Mouse (Mus musculus) natural killer cell, adult 2 months (primary cell): ENCODE results near the gene Nck1.
A peak's percentile ranks its signal among the peaks of the same experiment; 100 is the strongest.

Source experiments
- DNase-seq, 2 experiments: peaks; one replicate each; pipeline ENCODE4 v3.0.0; 2022; ENCODE audit warnings: low spot score in 2 of 2

Gene Nck1

GRCm38 (mm10) chr9:100545715-100546593 is at the start of gene Nck1:
Gene Nck1, minus strand, starts transcription at chr9:100546134.
- peak; percentile 97 to 98 for DNase-seq

GRCm38 (mm10) chr9:100590462-100590861 is 44.5 kb upstream of the Nck1 start:
- no peak for DNase-seq

DNA sequence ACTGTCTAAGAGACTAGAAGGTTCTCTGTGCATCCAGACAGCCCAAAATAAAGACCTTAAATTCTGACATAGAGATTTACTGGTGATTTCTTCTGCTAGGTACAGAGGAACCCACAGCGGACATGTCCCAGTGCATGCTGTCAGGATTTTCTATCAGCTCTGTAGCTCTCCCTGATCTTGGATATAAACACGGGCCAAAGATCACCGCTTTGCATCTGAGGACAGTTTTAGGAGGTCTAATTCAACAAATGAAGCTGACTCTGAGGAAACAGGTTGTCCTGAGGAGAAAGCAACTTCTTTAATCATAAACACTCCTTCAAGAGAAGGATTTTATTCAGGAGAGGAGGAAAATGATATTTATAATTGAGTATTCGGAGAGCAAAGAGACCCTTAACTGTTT is 38.1 kb upstream of the Nck1 start:
- DNase-seq: no peak

- DNase-seq: no peak
Observed at GRCm38 (mm10) chr9:100582883-100583575, 37.1 kb upstream of the Nck1 start.

- no peak for DNase-seq
Observed at GRCm38 (mm10) chr9:100581543-100582492, 35.9 kb upstream of the Nck1 start.

DNA sequence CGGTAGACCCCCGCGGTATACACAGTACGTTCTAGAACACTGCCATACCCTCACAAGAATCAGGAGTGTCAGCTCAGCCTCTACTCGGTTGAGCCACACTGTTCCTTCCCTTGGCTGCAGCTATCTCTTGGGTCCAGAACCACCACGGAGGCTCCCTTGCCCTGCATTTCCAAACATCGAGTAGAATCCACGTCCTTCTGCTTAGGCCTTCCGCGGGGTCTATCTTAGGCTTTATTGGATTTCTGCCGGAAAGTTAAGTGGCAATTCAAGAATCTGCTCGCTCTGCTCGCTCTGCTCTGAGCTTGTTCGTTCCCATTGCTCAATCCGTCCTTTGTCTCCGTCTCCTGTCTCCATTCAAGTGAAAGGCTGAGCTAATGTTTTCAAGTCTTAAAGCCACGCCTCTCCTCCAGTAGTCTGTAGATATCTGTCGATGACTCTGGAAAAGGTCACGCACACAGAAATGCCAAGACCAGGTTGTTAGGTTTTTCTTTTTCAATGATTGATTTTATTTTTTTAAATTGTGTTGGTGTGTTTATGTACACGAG is 34.3 kb upstream of the Nck1 start:
- DNase-seq: no peak

DNA sequence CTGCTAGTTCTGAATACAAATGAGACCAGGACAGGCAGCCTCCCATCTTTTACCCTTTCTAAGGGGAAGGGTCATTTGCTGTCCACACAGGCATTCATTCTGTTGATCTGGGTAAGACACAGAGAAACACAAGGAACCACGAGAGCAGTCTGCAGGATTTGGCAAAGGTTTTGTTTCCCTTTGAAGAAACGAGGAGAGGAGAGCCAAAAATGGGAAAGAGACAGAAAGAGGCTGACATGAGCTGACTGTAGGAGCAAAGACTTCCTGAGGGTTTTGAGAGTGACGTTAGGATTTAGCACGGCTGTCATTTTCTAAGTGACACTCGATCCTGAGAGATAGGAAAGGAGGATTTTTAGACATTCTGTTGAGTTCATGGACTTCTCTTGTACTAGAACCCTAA is 28.0 kb upstream of the Nck1 start:
- no peak for DNase-seq

DNA sequence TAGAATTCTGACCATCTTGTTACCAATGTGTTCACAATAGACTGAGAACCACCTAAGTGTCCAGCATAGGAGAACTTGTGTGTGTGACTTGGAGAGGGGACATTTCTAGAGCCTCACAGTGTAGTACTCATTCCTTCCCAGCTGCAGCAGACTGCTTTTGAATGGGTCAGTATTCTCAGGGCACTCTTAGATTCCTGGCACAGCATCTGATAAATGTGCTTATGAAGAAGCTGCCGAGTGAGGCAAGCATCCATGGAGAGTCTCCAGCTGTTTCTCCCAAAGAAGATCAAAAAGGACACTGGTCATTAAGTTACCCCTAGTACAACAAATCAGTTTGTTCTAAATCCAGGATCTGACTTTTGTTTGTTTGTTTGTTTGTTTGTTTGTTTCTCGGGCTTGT is 27.4 kb upstream of the Nck1 start:
- no peak for DNase-seq

DNA sequence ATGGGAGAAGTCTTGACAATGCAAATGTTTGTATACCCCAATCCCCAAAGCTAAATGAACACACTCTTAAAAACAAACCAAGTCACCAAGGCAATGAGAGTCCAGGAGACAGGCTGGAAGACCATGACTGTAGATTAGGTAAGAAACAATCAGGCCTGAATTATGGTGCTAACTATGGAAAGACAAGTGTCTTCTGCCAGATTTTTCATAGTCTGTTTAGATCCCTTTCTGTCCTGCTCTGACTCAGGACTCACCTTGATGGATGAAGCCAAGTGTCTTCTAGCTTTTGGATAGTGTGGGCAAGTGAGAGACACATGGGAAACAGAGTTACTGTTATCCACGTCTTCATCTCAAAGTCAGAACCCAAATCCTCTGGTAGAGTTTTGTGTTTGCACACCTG is 25.6 kb upstream of the Nck1 start:
- no peak for DNase-seq

DNA sequence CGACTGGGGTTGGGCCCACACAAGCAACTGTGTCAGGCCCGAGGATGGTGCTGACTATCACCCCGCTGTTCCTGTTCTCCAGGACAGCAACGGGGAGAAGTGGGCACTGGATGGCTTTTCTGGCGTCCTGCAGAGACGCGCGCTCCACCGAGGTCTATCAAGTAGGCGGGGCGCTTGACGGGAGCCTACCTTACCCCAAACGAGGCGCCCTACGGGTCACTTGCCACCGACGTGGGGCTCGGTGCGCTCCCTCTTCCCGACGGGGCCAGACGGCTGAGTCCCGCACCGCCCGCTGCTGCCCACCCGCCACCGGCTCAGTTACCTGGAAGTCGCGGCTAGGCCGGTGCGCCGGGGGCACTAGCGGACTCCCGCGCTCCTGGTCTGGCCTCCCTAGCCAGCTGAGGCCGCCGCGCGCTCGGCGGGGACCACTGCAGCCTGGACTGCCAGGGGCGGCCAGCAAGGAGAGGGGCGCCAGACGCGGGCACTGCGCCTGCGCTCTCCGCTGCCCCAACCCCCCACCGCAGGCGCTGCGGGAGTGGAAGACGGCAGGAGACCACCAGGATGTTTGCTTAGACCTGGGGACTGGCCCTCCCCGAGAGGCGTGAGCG is 24.8 kb upstream of the Nck1 start, which contains the start of gene Slc35g2:
TSS of gene Slc35g2 (minus strand) at position 465 of the 608 bp plus-strand sequence.
- DNase-seq: peak in 1 of 2 experiments; percentile 1

- no peak for DNase-seq
Observed at GRCm38 (mm10) chr9:100569798-100570625, 24.1 kb upstream of the Nck1 start.

GRCm38 (mm10) chr9:100560251-100560890 is 14.4 kb upstream of the Nck1 start:
- no peak for DNase-seq

DNA sequence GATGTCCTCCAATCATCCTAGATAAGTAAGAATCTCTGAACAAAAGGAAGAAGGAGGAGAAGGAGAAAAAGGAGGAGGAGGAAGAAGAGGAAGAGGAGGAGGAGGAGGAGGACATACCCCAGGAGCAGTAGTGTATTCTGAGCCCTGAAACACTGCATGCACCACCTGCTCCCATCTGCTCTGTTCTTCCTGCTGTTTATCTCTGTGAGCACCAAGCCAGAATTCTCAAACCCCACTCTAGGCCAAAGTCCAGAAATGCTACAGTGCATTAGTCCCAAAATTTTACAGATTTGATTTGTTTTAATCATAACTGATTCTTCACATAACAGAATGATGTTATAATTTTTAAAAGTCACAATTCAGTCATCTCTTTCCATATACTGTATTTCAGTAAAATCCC is 13.1 kb upstream of the Nck1 start:
- DNase-seq: no peak

- DNase-seq: no peak
Observed at GRCm38 (mm10) chr9:100558023-100558573, 12.2 kb upstream of the Nck1 start.

DNA sequence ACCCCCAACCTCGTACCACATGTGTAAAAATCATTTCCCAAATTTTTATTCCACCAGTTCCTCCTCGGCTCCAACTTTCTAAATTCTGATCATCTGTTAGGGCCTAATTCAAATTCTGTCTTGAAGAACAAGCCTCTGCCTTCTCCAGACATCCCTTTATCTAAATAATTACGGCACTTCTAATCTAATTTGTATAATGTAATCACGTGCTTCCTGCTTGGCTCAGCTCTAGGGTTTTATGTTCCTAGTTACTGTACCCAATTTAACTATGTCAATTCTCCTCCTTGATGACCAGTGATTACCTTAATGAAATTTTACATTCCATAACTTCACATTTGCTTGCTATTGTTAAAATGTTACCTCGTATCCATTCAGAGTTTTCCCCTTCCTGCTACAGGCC is 9.8 kb upstream of the Nck1 start:
- no peak for DNase-seq

DNA sequence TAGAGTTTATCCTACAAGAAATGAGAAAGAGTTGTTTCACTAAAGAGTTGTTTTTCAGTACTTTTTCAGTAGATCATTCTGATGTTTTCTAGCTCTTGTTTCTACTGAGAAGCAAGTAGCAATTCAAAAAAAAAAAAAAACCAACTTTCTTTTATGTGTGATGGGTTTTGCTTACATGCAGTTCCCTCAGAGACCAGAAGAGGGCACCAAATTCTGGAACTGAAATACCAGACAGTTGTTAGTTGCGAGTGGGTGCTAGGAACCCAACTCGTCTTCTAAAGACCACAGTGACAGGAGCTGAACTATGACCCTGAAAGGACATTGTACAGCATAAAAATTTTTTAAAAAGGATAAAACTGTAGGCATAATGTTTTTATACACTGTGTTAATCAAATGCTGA is 2.4 kb upstream of the Nck1 start:
- DNase-seq: peak; percentile 26 to 54

GRCm38 (mm10) chr9:100546594-100546910 is 618 bp upstream of the Nck1 start:
- DNase-seq: no peak

DNA sequence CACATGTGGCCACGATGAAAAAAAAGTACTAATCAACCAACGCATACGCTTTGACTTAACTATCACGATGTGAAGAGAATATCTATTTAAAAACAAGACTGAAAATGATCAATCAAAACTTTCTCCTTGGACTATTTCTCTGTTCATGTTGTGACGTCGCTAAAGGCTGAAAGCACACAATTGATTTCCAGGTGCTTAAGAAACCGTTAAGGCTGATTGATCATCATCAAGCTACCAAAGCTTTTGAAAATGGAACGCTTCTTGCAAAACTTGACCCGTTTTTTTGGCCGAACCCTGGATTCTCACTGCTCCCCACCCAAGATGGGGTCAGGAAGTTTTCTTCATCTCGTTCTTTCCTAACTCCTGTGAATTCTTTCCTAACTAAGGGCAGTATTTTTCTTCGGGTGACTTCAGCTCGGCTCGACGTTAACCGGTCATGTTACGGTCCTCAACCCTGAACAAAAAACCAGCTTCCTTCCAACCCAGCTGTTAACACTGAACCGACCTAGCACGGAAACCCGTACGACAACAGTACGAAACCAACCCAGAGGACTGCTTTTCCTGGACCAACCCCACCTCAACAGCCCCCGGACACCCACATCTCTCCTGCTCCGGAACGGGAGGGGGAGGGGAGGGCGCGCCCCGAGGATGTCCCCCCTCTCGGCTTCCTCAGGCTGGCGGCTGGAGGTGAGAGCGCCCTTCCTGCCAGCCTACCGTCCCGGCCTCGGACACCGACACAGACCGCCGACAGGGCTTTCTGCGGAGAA is 803 bp downstream of the Nck1 start:
- no peak for DNase-seq
